14 mouse cellular contexts compared by ENCODE assay signal in genomic region chr4:147928136-147928535, GRCm38 (mm10). TPM values are rescaled to one million over a fixed set of nuclear protein-coding genes. Genes with fewer than 3 reads are reported as not detected.
DNase-seq lines count a peak whose midpoint lies in the region; ATAC-seq lines count a peak whose summit lies in the region.
"Had no signal": no experiment of that assay in that cellular context is flagged by ENCODE, and none has a peak within 500 bp of the region (broad histone marks: within the 10 kb centered on the region; RNA-seq: fewer than 3 reads in every experiment).

No protein-coding gene starts in this region.

- no peak overlapping the region for H3K4me2 ChIP-seq in midbrain, embryonic 11.5 days
- no peak overlapping the region; the same call in 1 of the 2 replicates for H3K4me2 ChIP-seq in midbrain, embryonic 16.5 days (ENCODE audit: low read length)
- H3K4me2 ChIP-seq: limb, embryonic 13.5 days had no signal

- DNase-seq in heart, embryonic 10.5 days (ENCODE audit: low spot score): no peak
- DNase-seq in heart, adult 9 months (ENCODE audit: low spot score in 2 of 2): no peak
- no peak for DNase-seq in midbrain, embryonic 11.5 days (ENCODE audit: low spot score, missing footprints)
- peak; percentile 68 for DNase-seq in embryo, embryonic 9.5 days (ENCODE audit: extremely low spot score)
- DNase-seq: cerebellum, postnatal 25 days had no signal

- peaks cover 78% of the 10 kb centered on the region for H3K36me3 ChIP-seq in heart, embryonic 10.5 days
- no peaks in the 10 kb centered on the region for H3K36me3 ChIP-seq in midbrain, embryonic 11.5 days (ENCODE audit: control insufficient read depth, insufficient read depth, low read length)
- H3K36me3 ChIP-seq in midbrain, embryonic 16.5 days (ENCODE audit: control insufficient read depth, insufficient read depth, low read length): no peaks in the 10 kb centered on the region
- peaks cover 81% of the 10 kb centered on the region for H3K36me3 ChIP-seq in macrophage (ENCODE audit: inconsistent target)

- ATAC-seq in midbrain, embryonic 11.5 days (ENCODE audit: low FRiP score): peak; percentile 52; the same call in 1 of the 2 replicates
- no peak for ATAC-seq in midbrain, embryonic 16.5 days
- ATAC-seq in activated CD4-positive, CD25-positive, alpha-beta regulatory T cell, adult 4 months: no peak
- ATAC-seq in erythroblast, adult 5-6 weeks (replicated peaks; ENCODE audit: low FRiP score, poor library complexity, severe bottlenecking): no peak

- 18% methylated on average over 9 of the region's 9 CpGs for WGBS in heart, embryonic 10.5 days
- WGBS in midbrain, embryonic 11.5 days: 16% methylated on average over 9 of the region's 9 CpGs
- WGBS in midbrain, embryonic 16.5 days: 12% methylated on average over 9 of the region's 9 CpGs
- WGBS in macrophage (ENCODE audit: missing documents): 50% methylated on average over 7 of the region's 9 CpGs

- 0 out of 2 replicates have a peak overlapping the region, but pooled peaks have one; percentile 36 for H3K27ac ChIP-seq in heart, embryonic 10.5 days
- H3K27ac ChIP-seq in midbrain, embryonic 11.5 days (ENCODE audit: low read depth, low read length): no peak overlapping the region
- no peak overlapping the region for H3K27ac ChIP-seq in midbrain, embryonic 16.5 days (ENCODE audit: low read length)
- H3K27ac ChIP-seq in macrophage: peak overlapping the region; percentile 95
- H3K27ac ChIP-seq: limb, embryonic 13.5 days had no signal

- H3K9ac ChIP-seq in midbrain, embryonic 11.5 days (ENCODE audit: low read length): no peak overlapping the region
- H3K9ac ChIP-seq in midbrain, embryonic 16.5 days (ENCODE audit: low read depth, low read length): no peak overlapping the region
- H3K9ac ChIP-seq: limb, embryonic 13.5 days had no signal

- H3K27me3 ChIP-seq in heart, embryonic 10.5 days (ENCODE audit: insufficient read depth, poor library complexity, severe bottlenecking): no peaks in the 10 kb centered on the region
- no peaks in the 10 kb centered on the region for H3K27me3 ChIP-seq in midbrain, embryonic 11.5 days (ENCODE audit: control insufficient read depth, insufficient read depth, low read length)
- no peaks in the 10 kb centered on the region for H3K27me3 ChIP-seq in midbrain, embryonic 16.5 days (ENCODE audit: control insufficient read depth, insufficient read depth, low read depth, low read length)
- H3K27me3 ChIP-seq: limb, embryonic 13.5 days had no signal

- H3K79me2 ChIP-seq in macrophage (ENCODE audit: inconsistent target): peaks cover 38% of the 10 kb centered on the region

- no peaks in the 10 kb centered on the region for H3K9me3 ChIP-seq in heart, embryonic 10.5 days
- no peaks in the 10 kb centered on the region for H3K9me3 ChIP-seq in midbrain, embryonic 11.5 days (ENCODE audit: control insufficient read depth, low read length)
- H3K9me3 ChIP-seq in midbrain, embryonic 16.5 days (replicated peaks; ENCODE audit: control insufficient read depth, low read length, poor library complexity, severe bottlenecking): no peaks in the 10 kb centered on the region
- H3K9me3 ChIP-seq: limb, embryonic 13.5 days had no signal

- peaks cover 16% of the 10 kb centered on the region for H3K4me1 ChIP-seq in heart, embryonic 10.5 days
- no peaks in the 10 kb centered on the region for H3K4me1 ChIP-seq in midbrain, embryonic 11.5 days (ENCODE audit: control insufficient read depth, insufficient read depth, low read length)
- no peaks in the 10 kb centered on the region for H3K4me1 ChIP-seq in midbrain, embryonic 16.5 days (ENCODE audit: control insufficient read depth, insufficient read depth, low read length)

- no peak overlapping the region for H3K4me3 ChIP-seq in heart, embryonic 10.5 days
- no peak overlapping the region for H3K4me3 ChIP-seq in midbrain, embryonic 11.5 days (ENCODE audit: low read depth, low read length)
- H3K4me3 ChIP-seq in midbrain, embryonic 16.5 days (ENCODE audit: low read depth, low read length): no peak overlapping the region
- no peak overlapping the region for H3K4me3 ChIP-seq in macrophage (ENCODE audit: inconsistent target)
- H3K4me3 ChIP-seq: limb, embryonic 13.5 days; myocyte had no signal

RNA-seq across cellular contexts. Expression of gene Plod1, which starts 8.4 kb away (rescaled TPM):
- polyA plus RNA-seq in heart, embryonic 10.5 days (2016; fragmentation: Nextera tagmentation; extraction: Ambion mirVana): 40.8 and 44.9 TPM in 2 replicates
- 24.2 and 25.8 TPM in 2 replicates for polyA plus RNA-seq in midbrain, embryonic 11.5 days (2014; fragmentation: Nextera tagmentation; extraction: Ambion mirVana)
- 20.8 and 21.2 TPM in 2 replicates for polyA plus RNA-seq in midbrain, embryonic 16.5 days (2015; fragmentation: Nextera tagmentation; extraction: Ambion mirVana)
- 100 to 1,000 TPM in 14 of 26 experiments, 10 to 100 TPM in 12; 40.1 to 217 (median 115) TPM for total RNA-seq in macrophage (2018; cell fraction: chromatin; rRNA removed)
- 100 to 1,000 TPM; 112 to 222 (median 172) TPM for total RNA-seq in macrophage (2018; cell fraction: cytosol; rRNA removed)
- total RNA-seq in macrophage (2018; cell fraction: nucleus; rRNA removed): 100 to 1,000 TPM; 137 to 399 (median 260) TPM
- 144 to 203 TPM (median 190 TPM) in 3 replicates for polyA plus RNA-seq in macrophage (2018)
- polyA plus RNA-seq in activated CD4-positive, CD25-positive, alpha-beta regulatory T cell, adult 4 months (2017; shearing (Covaris generic)): 1 to 10 TPM; 2.8 to 4.0 TPM
- total RNA-seq in erythroblast, adult 5-6 weeks (2015; ENCODE audit: low replicate concordance): 1.5 and 2.1 TPM in 2 replicates
- 2.4 and 2.6 TPM in 2 replicates for total RNA-seq in erythroblast, adult 5-6 weeks (2017; ENCODE audit: low replicate concordance)

RNA-seq across cellular contexts. Expression of gene 2510039O18Rik, which starts 12.6 kb away (rescaled TPM):
- 13.6 and 18.5 TPM in 2 replicates for polyA plus RNA-seq in heart, embryonic 10.5 days (2016; fragmentation: Nextera tagmentation; extraction: Ambion mirVana)
- 14.3 and 15.3 TPM in 2 replicates for polyA plus RNA-seq in midbrain, embryonic 11.5 days (2014; fragmentation: Nextera tagmentation; extraction: Ambion mirVana)
- polyA plus RNA-seq in midbrain, embryonic 16.5 days (2015; fragmentation: Nextera tagmentation; extraction: Ambion mirVana): 9.5 and 11.1 TPM in 2 replicates
- 10 to 100 TPM in 22 of 26 experiments, 1 to 10 TPM in 4; 3.6 to 36.9 (median 22.2) TPM for total RNA-seq in macrophage (2018; cell fraction: chromatin; rRNA removed)
- total RNA-seq in macrophage (2018; cell fraction: cytosol; rRNA removed): 10 to 100 TPM; 45.3 to 80.5 (median 62.6) TPM
- total RNA-seq in macrophage (2018; cell fraction: nucleus; rRNA removed): 100 to 1,000 TPM in 6 of 26 experiments, 10 to 100 TPM in 20; 39.2 to 130 (median 80.1) TPM
- 39.1 to 67.9 TPM (median 59.0 TPM) in 3 replicates for polyA plus RNA-seq in macrophage (2018)
- 10 to 100 TPM in 1 of 2 experiments, 1 to 10 TPM in 1; 8.9 to 11.4 TPM for polyA plus RNA-seq in activated CD4-positive, CD25-positive, alpha-beta regulatory T cell, adult 4 months (2017; shearing (Covaris generic))
- 12.1 and 14.4 TPM in 2 replicates for total RNA-seq in erythroblast, adult 5-6 weeks (2015; ENCODE audit: low replicate concordance)
- 9.6 and 11.1 TPM in 2 replicates for total RNA-seq in erythroblast, adult 5-6 weeks (2017; ENCODE audit: low replicate concordance)

RNA-seq across cellular contexts. Expression of gene Mfn2, which starts 23.6 kb away (rescaled TPM):
- polyA plus RNA-seq in heart, embryonic 10.5 days (2016; fragmentation: Nextera tagmentation; extraction: Ambion mirVana): 65.7 and 126 TPM in 2 replicates
- polyA plus RNA-seq in midbrain, embryonic 11.5 days (2014; fragmentation: Nextera tagmentation; extraction: Ambion mirVana): 36.8 and 42.4 TPM in 2 replicates
- polyA plus RNA-seq in midbrain, embryonic 16.5 days (2015; fragmentation: Nextera tagmentation; extraction: Ambion mirVana): 107 and 108 TPM in 2 replicates
- total RNA-seq in macrophage (2018; cell fraction: chromatin; rRNA removed): 10 to 100 TPM; 11.2 to 44.6 (median 29.1) TPM
- total RNA-seq in macrophage (2018; cell fraction: cytosol; rRNA removed): 10 to 100 TPM; 30.0 to 43.9 (median 38.2) TPM
- total RNA-seq in macrophage (2018; cell fraction: nucleus; rRNA removed): 10 to 100 TPM; 17.7 to 45.1 (median 29.2) TPM
- polyA plus RNA-seq in macrophage (2018): 28.8 to 35.7 TPM (median 29.8 TPM) in 3 replicates
- polyA plus RNA-seq in activated CD4-positive, CD25-positive, alpha-beta regulatory T cell, adult 4 months (2017; shearing (Covaris generic)): 10 to 100 TPM; 17.2 to 23.9 TPM
- 5.2 and 5.6 TPM in 2 replicates for total RNA-seq in erythroblast, adult 5-6 weeks (2015; ENCODE audit: low replicate concordance)
- 6.1 and 6.6 TPM in 2 replicates for total RNA-seq in erythroblast, adult 5-6 weeks (2017; ENCODE audit: low replicate concordance)

RNA-seq across cellular contexts. Expression of gene Nppb, which starts 57.5 kb away (rescaled TPM):
- polyA plus RNA-seq in heart, embryonic 10.5 days (2016; fragmentation: Nextera tagmentation; extraction: Ambion mirVana): 124 and 308 TPM in 2 replicates
- 0.23 and 0.29 TPM in 2 replicates for polyA plus RNA-seq in midbrain, embryonic 11.5 days (2014; fragmentation: Nextera tagmentation; extraction: Ambion mirVana)
- not detected in 2 replicates for polyA plus RNA-seq in midbrain, embryonic 16.5 days (2015; fragmentation: Nextera tagmentation; extraction: Ambion mirVana)
- not detected for total RNA-seq in macrophage (2018; cell fraction: chromatin; rRNA removed)
- total RNA-seq in macrophage (2018; cell fraction: cytosol; rRNA removed): not detected
- total RNA-seq in macrophage (2018; cell fraction: nucleus; rRNA removed): not detected
- not detected in 3 replicates for polyA plus RNA-seq in macrophage (2018)
- not detected for polyA plus RNA-seq in activated CD4-positive, CD25-positive, alpha-beta regulatory T cell, adult 4 months (2017; shearing (Covaris generic))
- not detected in 2 replicates for total RNA-seq in erythroblast, adult 5-6 weeks (2015; ENCODE audit: low replicate concordance)
- total RNA-seq in erythroblast, adult 5-6 weeks (2017; ENCODE audit: low replicate concordance): not detected in 2 replicates
- total RNA-seq: gastrocnemius, adult 8-10 months had no signal
- polyA plus RNA-seq: intestine, embryonic 14.5 days; limb, embryonic 13.5 days; urinary bladder, adult 2 months had no signal

RNA-seq across cellular contexts. Expression of gene Fv1, which starts 59.4 kb away (rescaled TPM):
- 8.7 and 8.8 TPM in 2 replicates for polyA plus RNA-seq in heart, embryonic 10.5 days (2016; fragmentation: Nextera tagmentation; extraction: Ambion mirVana)
- 15.2 and 15.7 TPM in 2 replicates for polyA plus RNA-seq in midbrain, embryonic 11.5 days (2014; fragmentation: Nextera tagmentation; extraction: Ambion mirVana)
- polyA plus RNA-seq in midbrain, embryonic 16.5 days (2015; fragmentation: Nextera tagmentation; extraction: Ambion mirVana): 7.5 and 10.5 TPM in 2 replicates
- total RNA-seq in macrophage (2018; cell fraction: chromatin; rRNA removed): 10 to 100 TPM in 3 of 26 experiments, 1 to 10 TPM in 23; 1.7 to 15.4 (median 5.0) TPM
- 1 to 10 TPM in 10 of 26 experiments, under 1 TPM in 16; 0.29 to 1.6 (median 0.75) TPM for total RNA-seq in macrophage (2018; cell fraction: cytosol; rRNA removed)
- total RNA-seq in macrophage (2018; cell fraction: nucleus; rRNA removed): 10 to 100 TPM in 1 of 26 experiments, 1 to 10 TPM in 23, under 1 TPM in 2; 0.83 to 13.1 (median 3.4) TPM
- 0.62 to 2.3 TPM (median 0.75 TPM) in 3 replicates for polyA plus RNA-seq in macrophage (2018)
- 1 to 10 TPM; 3.0 to 7.5 TPM for polyA plus RNA-seq in activated CD4-positive, CD25-positive, alpha-beta regulatory T cell, adult 4 months (2017; shearing (Covaris generic))
- total RNA-seq in erythroblast, adult 5-6 weeks (2015; ENCODE audit: low replicate concordance): not detected in 2 replicates
- total RNA-seq in erythroblast, adult 5-6 weeks (2017; ENCODE audit: low replicate concordance): 1.7 and 4.5 TPM in 2 replicates

Comparison
In these comparisons a context has a peak if more than half of its experiments do, and no peak if none do; other contexts are left out.
1. H3K27ac ChIP-seq: peak in heart, embryonic 10.5 days (single experiment) and macrophage (single experiment); none in midbrain, embryonic 11.5 days (single experiment) and midbrain, embryonic 16.5 days (single experiment).